Mouse (Mus musculus): ENCODE results near the gene Slc35f6.

- TF ChIP-seq POLR2A (IDR thresholded peaks at IDR 0.05; ENCODE audit: insufficient read length, low read depth) (no peak), REST (IDR thresholded peaks at IDR 0.05; ENCODE audit: insufficient read depth, insufficient read length) (no peak), POLR2AphosphoS2 (IDR thresholded peaks at IDR 0.05; ENCODE audit: insufficient read length, low read depth) (no peak)
Observed at GRCm38 (mm10) chr5:30628511-30628910, 19.2 kb upstream of the Slc35f6 start.
